Mouse (Mus musculus) ovary, postnatal 36 days (tissue): ENCODE results near the gene Dock10.
"Not testable (repeated sequence)": the region's sequence is repeated elsewhere in the genome, so short reads cannot be mapped to it uniquely, and the experiment has no call there.

Source experiments
- DNase-seq: peaks from one replicate; pipeline ENCODE4 v3.0.0; 2022; ENCODE audit warnings: low spot score, mixed read lengths

The Dock10 gene

DNA sequence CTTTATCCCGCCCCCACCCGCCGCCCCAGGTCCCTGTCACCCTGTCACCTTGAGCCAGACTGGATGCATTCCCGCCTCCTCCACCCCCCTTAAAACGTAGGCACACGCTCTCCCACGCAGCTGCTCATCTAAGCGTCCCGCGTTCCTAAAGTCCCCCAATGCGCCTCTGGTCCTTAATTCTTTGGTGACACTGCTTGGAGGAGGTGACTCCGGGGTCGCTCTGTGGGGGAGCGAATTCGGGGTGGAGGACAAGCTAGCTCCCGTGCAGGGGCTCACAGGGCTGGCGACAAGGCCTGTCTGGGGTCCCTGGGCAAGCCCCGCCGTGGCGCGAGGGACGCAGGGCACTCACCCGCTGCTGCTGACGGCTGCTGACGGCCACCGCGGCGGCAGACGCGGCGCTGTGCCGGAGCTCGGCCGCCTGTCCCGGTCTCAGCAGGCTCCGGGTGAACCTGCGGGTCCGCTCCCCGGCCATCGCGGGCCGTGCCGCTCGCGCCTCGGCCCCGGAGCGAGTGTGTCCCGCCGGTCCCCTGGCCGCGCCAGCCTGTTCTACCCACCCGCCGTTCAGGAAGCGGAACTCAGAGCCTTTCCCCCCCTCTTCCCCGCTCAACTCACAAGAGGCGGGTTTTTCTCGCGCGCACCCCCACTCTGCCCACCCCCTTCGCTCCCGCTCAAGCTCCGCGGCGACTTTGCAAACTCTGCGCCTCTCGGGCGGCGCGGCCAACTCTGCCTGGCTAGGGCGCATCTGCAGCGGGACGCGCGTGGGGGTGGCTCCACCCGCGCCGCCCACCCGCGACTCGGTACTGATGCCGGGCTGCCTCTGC lies at the start of gene Dock10:
TSS of gene Dock10 (minus strand) at position 551 of the 821 bp plus-strand sequence.
- peak; percentile 31 for DNase-seq

DNA sequence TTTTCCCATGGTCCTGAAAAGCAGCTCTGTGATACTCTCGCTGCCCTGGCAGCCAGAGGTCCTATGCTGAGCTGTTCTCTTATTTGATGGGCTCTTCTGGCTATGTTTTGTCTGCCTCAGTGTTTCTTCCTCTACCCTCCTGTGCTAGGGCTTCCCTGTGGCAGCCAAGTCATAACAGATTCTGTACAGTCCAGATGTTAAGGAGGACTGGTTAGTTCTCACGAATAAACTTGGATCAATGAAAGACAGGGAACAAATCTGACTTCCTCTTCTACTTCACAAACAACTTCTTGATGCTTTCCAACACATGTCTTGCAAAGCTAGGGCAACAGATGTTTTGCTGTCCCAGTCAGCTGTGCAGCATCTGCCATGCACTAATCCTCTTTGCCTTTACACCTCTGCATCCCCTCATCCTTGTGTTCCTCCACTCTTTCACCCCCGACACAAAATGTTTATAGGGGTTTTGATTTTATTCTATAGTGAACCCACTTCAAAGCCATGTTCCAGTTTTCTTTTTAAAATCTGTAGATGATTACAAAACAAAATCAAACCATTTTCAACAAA lies 48.6 kb upstream of the Dock10 start:
- no peak for DNase-seq

DNA sequence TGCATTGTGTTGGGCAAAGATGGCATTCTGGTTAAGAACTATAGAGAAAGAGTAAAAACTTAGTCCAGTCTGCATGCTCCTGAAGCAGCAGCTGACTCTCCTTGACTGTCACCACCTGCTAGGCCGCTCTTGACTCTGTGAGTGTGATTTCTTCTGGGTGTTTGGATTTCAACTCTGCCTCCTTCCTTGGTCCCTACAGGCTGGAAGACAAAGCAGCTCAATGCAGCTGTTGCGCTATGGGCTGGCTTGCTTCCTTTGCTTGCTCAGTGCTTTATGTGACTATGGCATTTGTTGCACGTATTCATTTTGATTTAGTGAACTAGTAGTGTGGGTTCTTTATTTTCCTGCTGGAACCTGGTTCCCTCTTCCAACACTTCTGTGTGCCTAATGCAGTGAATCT lies 43.7 kb upstream of the Dock10 start:
- DNase-seq: no peak

DNA sequence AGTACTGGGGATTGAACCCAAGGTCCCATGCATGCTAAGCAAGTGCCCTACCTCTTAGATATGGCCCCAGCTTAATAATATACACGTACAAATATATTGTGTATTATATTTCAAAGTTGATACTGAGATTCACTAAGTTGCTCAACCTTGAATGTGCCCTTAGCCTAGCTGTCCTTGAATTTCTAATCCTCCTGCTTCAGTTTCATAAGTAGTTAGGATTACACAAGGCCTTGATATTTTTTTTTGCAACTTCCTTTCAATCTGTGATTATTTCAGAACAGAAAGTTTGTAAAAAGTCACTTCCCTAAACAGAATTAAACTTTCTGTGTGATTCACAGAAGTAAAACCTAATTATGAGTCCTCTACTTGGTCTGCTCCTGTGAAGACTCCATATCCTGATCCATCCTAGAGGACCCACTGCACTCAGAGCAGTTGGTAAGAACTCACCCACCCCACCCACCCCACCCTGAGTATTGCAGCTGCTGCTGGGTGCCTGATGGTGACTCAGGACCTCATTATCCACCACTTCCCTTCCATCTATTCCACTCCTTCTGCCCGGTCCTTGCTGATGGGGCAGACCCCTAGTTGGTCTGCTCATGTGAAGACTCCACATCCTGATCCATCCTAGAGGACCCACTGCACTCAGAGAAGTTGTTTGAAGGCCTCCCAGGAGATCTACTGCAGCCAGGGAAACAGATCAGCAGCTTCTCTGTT lies 26.9 kb upstream of the Dock10 start:
- DNase-seq: no peak

DNA sequence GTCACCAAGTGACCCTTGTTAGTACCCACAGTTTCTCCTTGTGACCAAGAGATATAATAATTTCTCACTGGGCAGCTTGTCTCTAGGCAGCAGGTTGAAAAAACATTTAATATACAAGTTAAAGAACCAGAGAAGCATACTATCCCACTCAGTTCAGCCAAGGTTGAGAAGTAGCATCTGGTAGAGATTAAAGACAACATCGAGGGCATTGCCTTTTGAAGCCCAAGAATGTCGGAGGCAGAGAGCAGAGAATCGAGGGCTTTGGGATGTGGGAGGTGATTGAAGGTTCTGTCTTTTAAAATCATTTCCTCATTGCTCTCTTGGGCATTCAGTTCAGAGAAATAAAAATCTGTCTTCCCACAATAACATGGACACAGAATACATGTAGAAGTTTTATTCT lies 25.8 kb upstream of the Dock10 start:
- DNase-seq: no peak

DNA sequence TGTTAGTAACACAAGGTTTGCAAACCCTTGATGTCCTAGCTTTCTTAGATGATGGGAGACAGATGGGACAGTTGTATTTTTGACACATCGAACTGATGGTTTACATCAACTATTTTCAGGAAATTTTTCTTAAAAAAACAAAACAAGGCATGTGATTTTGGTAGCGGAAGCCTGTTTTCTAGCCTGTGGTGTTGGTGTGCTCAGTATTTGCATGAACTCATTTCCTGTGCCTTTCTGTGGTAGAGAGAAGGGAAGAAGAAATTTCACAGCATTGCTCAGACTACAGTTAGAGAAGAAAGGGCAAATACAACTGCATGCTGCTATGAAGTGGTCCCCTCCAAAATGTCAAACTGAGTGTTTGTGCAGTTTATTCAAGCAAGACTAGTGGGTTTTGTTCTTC lies 7.2 kb upstream of the Dock10 start:
- DNase-seq: no peak

DNA sequence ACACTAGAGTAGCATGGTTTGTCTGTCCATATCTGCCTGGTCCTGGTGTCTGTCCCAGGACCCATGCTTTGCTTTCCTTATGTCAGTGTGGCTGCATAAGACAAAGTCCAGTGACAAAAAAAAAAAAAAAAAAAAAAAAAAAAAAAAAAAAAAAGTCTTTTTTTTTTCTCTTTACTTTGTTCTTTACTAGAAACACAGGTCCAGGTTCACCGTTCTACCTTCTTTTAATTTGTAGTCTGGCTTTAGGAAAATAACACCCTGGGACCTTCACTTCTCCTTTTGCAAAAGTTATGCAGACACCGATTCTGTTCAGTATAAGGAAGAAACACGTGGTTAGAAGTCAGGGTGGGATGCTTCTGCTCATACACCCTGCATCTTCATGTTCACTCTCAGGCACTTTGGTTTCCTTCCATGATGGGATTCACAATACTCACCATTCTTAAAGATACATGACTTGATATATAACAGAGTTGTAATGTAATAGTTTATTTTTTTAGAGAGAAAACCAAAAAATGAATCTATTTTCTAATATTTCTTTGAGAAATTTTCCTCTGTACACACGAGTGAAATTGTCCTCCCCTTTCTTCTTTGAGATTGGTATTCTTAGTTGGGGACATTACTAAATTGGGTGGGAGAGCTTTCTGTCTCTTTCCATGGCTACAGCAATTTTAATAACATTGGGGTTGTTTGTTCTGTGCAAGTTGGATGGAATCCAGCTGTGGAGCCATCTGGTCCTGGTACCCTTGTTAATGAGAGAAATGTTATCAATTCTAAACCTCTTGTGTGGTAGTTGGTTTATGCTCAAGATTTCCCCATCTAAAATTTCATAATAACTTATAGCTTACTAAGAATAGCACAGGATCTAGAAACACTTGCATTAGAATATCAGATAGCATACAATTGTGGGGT lies 5.0 kb upstream of the Dock10 start:
- DNase-seq: no peak

DNA sequence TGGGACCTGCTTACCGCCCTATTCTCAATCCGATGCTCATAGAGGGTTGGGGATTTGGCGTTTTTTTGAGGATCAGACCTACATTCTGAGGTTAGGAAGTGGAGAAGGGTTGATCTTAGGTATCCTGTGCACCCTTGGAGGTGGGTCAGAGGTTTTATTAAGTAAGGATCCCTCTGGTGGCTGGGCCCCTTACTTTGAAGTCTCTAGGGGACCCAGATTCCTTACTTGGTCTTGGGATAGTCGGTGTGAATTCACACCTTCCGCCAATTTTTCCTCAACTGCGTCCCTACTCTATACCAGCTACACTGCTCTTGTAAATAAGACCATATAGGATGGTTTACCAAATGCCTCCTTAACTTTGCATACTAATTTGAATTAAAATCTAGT lies 464 bp upstream of the Dock10 start:
- no peak for DNase-seq

DNA sequence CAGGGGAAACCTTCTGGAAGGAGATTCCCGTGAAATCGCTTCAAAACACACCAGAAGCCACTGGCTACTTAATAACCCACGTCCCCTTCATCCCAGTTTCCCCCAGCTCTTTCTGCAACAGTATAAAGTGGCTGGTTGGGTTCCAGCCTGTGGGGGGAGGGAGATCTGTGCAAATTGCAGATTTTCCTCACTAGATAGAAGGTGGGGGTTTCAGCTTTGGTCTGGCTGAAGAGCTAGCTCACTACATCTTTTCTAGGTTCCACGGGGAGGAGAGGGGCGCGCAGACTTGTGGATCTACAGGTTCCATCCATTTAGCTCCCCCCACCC lies 714 bp downstream of the Dock10 start:
- no peak for DNase-seq

DNA sequence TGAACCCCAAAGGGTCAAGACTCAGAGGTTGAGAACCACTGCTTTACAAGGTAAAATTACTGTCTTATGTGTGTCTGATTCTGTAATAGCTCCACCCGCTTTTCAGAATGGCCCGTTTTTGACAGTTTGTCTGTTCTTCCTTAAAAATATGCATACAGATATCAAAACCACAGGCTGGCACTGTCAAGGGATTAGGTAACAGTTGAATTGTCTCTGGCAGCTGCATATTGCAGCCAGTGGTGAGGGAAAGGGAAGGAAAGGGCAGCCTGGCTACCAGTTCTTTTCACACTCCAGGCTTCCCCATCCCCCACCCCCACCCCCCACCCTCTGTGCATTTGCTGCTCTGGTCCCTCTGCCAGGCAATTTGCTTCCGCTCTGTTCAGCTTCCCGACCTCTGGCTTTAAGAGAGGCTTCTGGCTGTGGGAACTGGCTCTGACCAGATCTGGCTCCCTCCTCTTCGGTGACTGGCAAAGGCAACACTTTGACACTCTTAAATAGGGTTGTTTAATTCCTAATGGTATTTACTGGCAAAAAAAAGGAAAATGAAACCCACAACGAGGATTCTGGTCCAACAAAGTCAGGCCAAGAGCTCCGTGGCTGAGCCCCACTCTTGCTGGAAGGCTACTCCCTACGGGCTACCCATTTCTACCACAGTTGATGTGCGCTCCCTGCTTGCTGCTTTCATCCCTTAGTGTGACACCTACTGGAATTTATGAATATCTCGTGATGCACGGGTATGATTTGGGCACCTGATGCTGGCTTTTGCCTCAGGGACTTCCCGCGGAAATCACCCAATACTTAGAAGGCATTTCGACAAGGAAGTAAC lies 1.3 kb downstream of the Dock10 start:
- no peak for DNase-seq

DNA sequence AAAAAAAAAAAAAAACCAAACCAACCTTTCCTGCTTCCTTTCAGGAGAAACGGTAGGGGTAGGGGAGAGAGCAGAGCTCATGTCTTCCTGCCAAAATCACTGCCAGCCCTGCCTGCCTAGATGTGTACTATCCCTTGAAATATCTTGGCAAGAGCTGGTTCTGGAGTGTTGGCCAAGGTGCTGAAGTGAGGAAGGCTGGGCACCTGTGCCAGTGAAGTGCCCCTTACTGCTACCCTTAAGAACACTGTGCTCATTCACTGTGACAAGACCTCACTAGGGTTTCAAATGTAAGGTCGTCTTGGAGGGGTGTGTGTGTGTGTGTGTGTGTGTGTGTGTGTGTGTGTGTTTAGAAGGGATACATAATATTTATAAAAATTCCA lies 2.3 kb downstream of the Dock10 start:
- DNase-seq: no peak

DNA sequence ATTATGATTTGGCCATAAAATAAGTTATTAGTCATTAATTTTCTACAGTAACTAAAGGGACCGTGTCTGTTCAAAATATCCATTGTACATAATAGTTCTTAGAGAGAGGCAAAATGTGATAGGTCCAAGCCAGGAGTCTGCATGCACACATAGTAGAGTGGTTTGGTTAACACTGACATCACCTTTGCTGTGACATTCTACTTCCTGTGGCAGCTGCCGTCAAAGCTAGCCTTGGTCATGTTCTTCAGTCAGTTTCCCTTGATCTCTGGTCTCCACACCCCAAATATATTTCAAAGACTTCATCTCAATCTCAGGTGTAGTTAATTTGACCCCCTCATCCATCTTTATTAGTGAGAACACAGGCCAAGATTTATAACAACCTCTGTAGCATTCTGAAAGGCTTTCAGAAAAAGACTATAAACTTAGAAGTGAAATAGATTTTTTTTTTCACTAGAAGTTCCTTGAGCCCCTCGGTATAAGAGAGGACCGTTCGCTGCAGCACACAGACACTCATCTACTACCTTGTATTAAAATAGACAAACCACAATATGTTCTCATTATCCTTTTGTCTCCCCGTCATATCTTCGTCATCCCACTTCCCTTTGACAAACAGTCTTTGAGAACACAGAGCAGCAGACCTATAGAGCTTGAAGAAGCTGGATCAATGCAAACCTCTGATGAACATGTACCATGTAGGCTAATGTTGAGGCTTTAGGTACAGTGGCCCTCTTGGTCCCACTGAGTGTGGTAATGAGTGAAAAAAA lies 2.8 kb downstream of the Dock10 start:
- DNase-seq: no peak

DNA sequence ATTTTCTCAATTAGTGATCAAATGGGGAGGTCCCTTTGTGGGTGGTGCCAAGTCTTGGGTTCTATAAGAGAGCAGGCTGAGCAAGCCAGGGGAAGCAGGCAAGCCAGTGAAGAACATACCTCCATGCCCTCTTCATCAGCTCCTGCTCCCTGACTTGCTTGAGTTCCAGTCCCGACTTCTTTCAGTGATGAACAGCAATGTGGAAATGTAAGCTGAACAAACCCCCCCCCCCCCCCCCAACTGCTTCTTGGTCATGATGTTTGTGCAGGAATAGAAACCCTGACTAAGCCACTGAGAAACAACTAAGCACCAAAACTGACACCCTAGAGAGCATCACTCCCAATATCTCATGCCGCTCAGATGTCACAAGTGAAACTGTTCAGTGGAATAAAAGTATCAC lies 9.2 kb downstream of the Dock10 start:
- not testable (repeated sequence) for DNase-seq

DNA sequence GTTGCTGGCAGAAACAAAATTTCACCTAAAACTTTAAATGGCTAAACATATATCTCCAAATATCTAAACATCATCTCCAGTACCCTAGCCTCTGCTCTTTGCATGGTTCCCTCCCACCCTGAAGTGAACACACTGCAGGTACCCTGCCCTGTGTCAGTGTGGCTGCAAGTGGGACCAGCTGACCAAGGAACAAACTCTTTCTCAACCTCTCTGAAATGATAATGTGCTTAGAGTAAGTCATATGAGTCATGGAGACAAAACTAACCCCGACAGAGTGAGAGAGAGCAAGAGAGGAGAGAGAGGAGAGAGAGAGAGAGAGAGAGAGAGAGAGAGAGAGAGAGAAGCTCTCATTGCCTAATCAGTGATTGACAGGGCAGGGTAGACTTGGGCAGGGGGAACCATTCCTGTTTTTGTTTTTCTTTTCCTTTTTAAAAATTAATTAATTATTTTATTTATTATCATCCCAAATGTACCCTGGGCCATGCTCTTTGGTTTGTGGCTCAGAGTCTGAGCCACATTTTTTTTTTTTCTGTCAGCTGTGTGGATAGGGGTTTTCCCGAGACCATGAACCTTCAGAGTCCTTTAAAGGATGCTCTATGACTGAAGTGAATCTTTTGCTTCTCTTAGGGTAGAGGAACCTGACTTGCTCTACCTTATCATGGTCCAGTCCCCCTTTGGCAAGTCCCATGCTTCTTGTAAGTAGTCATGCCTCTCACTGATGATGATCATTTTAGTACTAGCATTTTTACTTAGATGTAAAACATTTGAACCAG lies 11.4 kb downstream of the Dock10 start:
- DNase-seq: no peak

DNA sequence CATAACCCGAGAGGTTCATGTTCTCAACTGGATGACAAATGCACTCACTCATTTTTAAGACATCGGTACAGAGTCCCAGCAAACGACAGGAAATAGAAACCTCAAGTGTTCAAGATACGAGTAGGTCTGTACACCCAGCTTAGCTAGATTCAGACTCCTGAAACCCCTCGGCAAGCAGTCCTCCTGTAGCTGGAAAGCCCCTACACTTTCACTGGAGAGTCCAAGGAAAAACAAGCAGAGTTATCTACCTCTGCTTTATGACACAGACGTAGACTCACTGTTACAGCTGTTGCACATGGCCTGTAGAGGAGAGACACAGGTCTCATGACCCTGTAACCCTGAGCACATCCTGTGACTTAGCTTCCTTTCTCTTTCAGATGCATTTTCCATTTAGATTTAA lies 12.1 kb downstream of the Dock10 start:
- no peak for DNase-seq

DNA sequence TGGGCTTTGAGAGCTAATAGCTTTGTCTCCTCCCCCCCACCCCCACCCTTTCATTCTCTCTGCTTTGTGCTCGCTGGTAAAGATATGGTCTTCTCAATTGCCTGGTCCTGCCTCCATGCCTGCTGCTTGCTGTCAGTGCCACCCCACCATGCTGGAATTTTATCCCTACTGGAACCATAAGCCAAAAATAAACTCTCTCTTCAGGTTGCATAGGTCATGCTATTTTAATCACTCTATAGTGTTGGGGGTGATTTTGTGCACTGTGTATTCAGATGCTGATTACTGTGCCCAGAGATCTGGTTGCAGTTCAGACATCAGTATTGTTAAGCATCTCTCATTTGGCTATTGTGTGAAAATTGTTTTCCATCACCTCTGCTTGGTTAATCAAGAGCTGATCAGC lies 18.9 kb downstream of the Dock10 start:
- DNase-seq: no peak

DNA sequence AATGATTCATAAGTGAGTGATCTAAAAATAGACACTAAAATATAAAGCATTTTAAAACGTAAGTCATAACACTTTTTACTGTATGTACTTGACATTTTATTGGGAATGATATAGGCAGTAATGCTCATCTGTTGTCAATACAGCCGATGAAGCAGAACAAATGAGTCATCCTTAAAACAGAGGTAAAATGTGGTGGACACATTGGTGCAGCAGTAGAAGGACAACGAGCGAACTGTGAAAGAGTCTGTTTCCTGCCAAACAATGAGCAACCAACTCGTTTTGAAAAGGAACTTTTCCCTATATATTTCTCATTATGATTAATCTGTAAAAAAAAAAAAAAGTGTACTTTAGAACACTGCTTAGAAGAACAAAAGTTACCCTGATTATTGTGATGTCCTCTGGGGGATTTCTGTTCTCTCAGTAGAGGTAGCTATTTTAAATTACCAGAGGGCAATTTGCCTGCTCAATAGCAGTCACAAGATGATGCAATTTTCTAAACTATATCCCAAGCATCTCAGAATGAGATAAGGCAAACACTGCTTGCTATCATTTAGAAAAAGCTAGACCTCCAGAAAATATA lies 20.4 kb downstream of the Dock10 start:
- DNase-seq: no peak

DNA sequence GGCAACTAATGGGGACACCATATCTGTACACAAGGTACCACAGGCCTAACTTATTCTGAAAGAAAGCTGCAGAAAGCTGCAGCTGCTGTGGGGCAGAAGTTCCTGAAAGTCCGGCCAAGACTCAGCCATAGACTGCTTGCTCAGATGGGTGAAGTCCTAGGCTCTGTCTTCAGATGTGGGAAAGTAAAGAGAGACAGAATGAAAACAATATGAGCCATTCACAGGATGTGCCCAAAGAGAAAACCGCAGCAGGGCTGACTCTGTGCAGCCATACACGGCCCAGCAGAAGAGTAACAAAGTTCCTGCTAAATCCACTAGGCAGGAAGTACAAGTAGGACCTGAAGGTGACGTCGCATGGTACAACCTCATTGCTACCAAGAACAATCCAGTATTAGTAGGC lies 27.7 kb downstream of the Dock10 start:
- no peak for DNase-seq

DNA sequence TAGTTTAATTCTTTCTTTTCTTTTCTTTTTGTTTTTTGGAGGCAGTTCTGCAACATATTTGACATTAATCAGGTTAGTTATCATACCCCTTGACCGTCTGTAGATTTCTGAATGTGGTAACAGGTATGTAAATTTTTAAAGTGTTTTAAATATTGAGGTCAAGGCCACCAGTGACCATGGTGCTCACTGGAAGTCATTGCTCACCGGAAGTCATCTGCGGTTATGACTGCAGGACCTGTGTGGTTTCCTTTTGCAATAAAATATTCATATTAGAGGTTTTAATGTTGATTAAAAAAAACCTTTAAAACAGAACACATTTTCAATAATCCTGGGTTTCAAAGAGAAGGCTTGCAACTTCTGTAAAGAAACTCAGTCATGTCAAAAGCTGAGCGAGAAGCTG lies 28.2 kb downstream of the Dock10 start:
- no peak for DNase-seq

DNA sequence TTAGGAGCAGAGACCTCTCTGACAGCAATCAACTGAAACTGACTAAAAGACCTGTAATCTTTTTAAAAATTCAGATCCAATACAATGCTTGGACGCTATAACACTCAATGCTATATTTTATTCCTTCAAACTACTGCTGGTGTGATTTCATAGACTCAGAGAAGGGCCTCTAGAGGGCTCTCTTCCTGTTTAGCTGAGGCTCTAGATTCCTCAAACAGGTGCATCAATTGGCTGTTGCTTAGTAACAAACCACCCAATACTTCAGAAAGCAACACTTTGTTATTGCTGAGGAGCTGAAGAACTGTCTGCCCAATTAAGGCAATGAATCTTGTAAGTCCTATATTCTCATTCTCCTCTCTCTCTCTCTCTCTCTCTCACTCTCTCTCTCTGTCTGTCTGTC lies 30.1 kb downstream of the Dock10 start:
- DNase-seq: no peak
